Mouse (Mus musculus) stomach, postnatal 0 days (tissue): ENCODE measurements around the gene Ramp1.

Experiments used
- CTCF ChIP-seq: IDR thresholded peaks from 2 replicates; pipeline ENCODE4 v1.5.1; 2016; ENCODE audit warnings: antibody characterized with exemption, low read depth, mild to moderate bottlenecking, moderate library complexity
- EP300 ChIP-seq: optimal IDR thresholded peaks from 2 replicates; pipeline ENCODE3; 2016; ENCODE audit warnings: antibody characterized with exemption

DNA sequence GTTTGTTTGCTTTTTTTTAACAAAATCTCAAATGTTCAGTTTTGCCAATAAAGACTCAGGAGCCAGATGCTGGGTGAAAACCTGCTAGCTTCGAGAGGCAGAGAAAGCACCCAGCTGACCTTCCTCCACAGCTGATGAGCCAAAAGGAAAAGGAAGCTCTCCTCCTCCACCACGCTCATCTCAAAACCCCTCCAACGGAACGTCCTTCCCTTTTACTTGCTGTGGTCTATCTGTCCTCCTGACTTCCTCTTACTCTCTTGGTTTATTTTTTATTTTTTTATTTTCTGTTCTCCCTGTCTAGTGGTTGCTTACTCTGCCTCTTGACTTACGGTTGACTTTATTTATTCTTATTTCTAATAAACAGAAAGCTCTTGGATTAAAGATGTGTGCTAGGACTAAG, 55.8 kb downstream of the Ramp1 start:
- TF ChIP-seq CTCF (no peak), EP300 (no peak)
